Mouse (Mus musculus) olfactory bulb, adult 2 months (tissue): Measurements from ENCODE around the gene Apobec2. TPM values are rescaled to one million over a fixed set of nuclear protein-coding genes. Genes with fewer than 3 reads are reported as not detected.

Source experiments
- H3K27ac ChIP-seq: fragments of 200-500 bp; 2 replicates; pipeline ENCODE4 v1.5.1; 2012; ENCODE audit warnings: low read depth, low read length; ENCODE audit not compliant: insufficient read depth
- H3K4me1 ChIP-seq: fragments of 200-500 bp; 2 replicates; pipeline ENCODE4 v1.6.1; 2012; ENCODE audit warnings: low read length; ENCODE audit not compliant: control insufficient read depth, insufficient read depth
- H3K4me3 ChIP-seq: fragments of 200-500 bp; 2 replicates; pipeline ENCODE4 v1.5.1; 2012; ENCODE audit warnings: mild to moderate bottlenecking, low read depth, low read length, moderate library complexity; ENCODE audit not compliant: insufficient read depth
- CTCF ChIP-seq: fragments of 200-500 bp; IDR thresholded peaks from 2 replicates; pipeline ENCODE4 v1.5.1; 2012; ENCODE audit warnings: low read depth, mild to moderate bottlenecking, low read length, moderate library complexity; ENCODE audit not compliant: insufficient read depth
- POLR2A ChIP-seq: fragments of 200-500 bp; IDR thresholded peaks from 2 replicates; pipeline ENCODE4 v1.6.1; 2012; ENCODE audit warnings: mild to moderate bottlenecking, low read depth, low read length, moderate library complexity; ENCODE audit not compliant: insufficient read depth
- WGBS: fragments of 180-500 bp; shearing (Covaris S2); methylation state at CpG from one replicate; pipeline ENCODE4 v1.1.7; 2018; 5-methylcytosine and 5-hydroxymethylcytosine counted together
- polyA plus RNA-seq: library from polyadenylated mRNA; stranded (reverse); fragments of >200 nt; gene quantifications from 2 replicates; pipeline ENCODE4 v1.2.4, GENCODE M21; 2012; ENCODE audit warnings: low replicate concordance; ENCODE audit not compliant: missing spikeins, insufficient read depth, insufficient read length

Apobec2 gene
- polyA plus RNA-seq, 1 experiment = not detected

- Histone ChIP-seq H3K4me1 (peaks cover 7% of the 10 kb centered on the region), H3K4me3 (no peak overlapping the region), H3K27ac (no peak overlapping the region)
- WGBS = 92% methylated on average over 2 of the region's 2 CpGs
- TF ChIP-seq CTCF = no peak
- no peak for TF ChIP-seq POLR2A
Observed at GRCm38 (mm10) chr17:48455955-48456354, 23.2 kb upstream of the Apobec2 start.

DNA sequence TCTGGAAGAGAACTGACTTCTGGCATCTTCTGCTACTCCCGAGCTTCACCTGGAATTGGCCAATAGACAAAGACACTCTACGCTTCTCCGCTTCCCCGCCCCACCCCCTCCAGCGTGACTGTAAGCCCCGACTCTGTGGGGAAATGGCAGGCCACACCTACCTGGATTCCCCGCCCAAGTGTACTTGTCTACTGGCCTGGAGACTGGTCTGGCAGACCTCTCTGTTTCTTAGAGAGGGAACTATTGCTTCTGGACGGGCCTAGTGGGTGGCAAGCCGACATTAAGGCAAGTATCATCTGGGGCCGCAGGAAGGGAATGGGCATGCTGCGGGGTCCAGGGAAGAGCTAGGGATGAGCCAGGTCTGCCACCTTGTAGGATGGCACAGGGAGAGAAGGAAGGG, 22.0 kb upstream of the Apobec2 start, which contains the start of gene Unc5cl:
Unc5cl (plus strand) TSS at position 214 of the 400 bp plus-strand sequence.
- peaks cover 7% of the 10 kb centered on the region for H3K4me1 ChIP-seq
- H3K4me3 ChIP-seq = no peak within 1 kb of the TSS
- no peak for TF ChIP-seq CTCF
- no peak for TF ChIP-seq POLR2A
- WGBS = 74% methylated on average over 11 of the region's 11 CpGs
- no peak within 1 kb of the TSS for H3K27ac ChIP-seq

DNA sequence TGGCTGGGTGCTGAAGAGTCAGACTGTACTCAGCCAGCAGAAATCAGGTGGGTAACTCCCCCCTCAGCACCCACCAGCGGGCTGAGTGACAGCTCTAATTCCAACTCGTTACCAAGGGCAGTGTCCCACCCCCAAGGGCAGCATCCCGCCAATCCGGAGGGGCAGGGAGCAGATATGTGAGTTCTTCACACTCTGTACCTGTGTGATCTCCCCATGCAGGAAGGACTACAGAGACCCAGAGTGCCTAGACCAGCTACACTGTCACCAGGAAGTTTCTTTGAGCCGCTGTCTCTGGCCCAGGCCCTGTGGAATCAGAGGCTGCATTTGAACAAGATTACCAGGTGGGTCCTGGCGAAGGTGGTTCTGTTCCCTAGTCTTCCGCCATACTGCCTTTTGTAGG, 21.5 kb upstream of the Apobec2 start:
- Histone ChIP-seq H3K4me1 (peaks cover 7% of the 10 kb centered on the region), H3K27ac (no peak overlapping the region), H3K4me3 (no peak overlapping the region)
- TF ChIP-seq CTCF (no peak), POLR2A (no peak)
- WGBS = 71% methylated on average over 7 of the region's 7 CpGs

- 90% methylated on average over 7 of the region's 7 CpGs for WGBS
Observed at GRCm38 (mm10) chr17:48453489-48453888, 20.8 kb upstream of the Apobec2 start.

DNA sequence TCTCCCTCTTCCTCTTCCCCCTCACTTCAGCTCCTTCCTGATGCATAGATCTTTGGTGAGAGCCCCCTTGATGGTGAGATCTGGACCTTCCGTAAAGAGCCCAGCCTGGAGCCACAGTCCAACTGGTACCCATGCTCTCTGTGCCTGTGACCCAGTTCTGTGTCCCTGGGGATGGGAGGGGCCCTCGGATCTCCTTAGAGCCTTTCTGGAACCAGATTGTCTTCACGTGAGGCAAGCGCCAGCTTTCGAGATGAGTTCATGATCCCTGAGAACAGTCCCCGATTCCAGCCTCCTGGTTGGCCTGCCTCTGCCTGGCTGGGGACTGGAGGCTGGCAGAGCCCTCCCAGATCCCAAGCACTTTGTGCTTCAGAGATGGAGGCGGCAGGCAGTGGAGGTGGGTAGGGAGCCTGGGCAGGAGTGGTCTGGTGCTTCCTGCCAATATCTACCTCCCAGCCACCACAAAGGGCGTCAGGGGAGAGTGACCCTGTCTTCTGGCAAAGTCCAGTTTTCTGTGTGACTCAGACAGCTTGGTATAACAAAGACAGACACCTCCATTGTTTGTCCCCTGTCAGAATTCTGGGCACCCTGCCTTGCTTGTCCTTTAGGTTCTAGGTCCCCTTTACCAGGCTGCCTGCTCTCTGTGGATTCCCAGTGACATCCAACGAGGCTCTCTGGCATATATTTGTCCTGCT, 19.2 kb upstream of the Apobec2 start:
- Histone ChIP-seq H3K27ac (no peak overlapping the region), H3K4me1 (peaks cover 7% of the 10 kb centered on the region), H3K4me3 (no peak overlapping the region)
- TF ChIP-seq CTCF (no peak), POLR2A (no peak)
- WGBS = 73% methylated on average over 9 of the region's 9 CpGs

More at GRCm38 (mm10) chr17:48453489-48453888, 20.8 kb upstream of the Apobec2 start:
- peaks cover 7% of the 10 kb centered on the region for H3K4me1 ChIP-seq
- H3K4me3 ChIP-seq = no peak overlapping the region
- TF ChIP-seq CTCF = no peak
- no peak for TF ChIP-seq POLR2A
- no peak overlapping the region for H3K27ac ChIP-seq

GRCm38 (mm10) chr17:48451353-48451675, 18.6 kb upstream of the Apobec2 start, which contains the start of gene Tspo2:
Tspo2 (minus strand) TSS chr17:48451522.
- Histone ChIP-seq H3K27ac (no peak within 1 kb of the TSS), H3K4me1 (peaks cover 7% of the 10 kb centered on the region), H3K4me3 (no peak within 1 kb of the TSS)
- 87% methylated on average over 7 of the region's 7 CpGs for WGBS
- no peak for TF ChIP-seq CTCF

DNA sequence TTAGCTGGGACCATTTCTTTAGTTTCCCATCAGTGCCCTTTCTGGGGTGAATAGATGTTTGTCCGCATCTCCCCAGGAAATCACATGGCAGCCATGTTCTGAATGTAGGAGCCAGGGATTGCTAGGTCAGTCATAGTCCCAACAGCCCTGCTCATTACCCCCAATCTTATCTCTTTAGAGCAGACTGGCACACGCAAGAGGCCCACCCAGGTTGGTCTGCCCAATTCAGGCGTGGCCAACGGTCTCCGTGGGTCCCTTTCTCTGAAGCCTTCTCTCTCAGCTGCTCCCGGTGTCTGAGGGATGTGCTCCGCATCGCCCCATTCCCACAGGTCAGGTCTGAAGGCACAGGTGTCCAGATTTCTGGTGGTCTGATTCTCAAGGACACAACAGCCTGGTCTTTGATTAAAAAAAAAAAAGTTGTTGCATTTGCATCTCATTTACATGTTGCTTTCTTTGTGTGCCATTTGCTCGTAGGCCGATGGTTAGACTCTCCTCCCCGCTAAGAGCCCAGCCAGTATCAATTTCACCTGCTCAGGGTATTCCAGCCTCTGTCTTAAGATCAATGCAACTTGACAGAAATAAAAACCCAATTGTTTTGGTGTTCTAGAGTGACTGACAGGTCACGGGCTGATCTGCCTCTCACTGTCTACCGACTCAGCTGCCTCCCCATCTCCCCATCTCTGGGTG, 18.1 kb upstream of the Apobec2 start:
- H3K27ac ChIP-seq = no peak overlapping the region
- 88% methylated on average over 13 of the region's 13 CpGs for WGBS
- peaks cover 7% of the 10 kb centered on the region for H3K4me1 ChIP-seq
- H3K4me3 ChIP-seq = no peak overlapping the region
- TF ChIP-seq CTCF = no peak
- no peak for TF ChIP-seq POLR2A

GRCm38 (mm10) chr17:48447675-48448074, 14.9 kb upstream of the Apobec2 start:
- TF ChIP-seq POLR2A = no peak
- 66% methylated on average over 8 of the region's 8 CpGs for WGBS
- no peak overlapping the region for H3K27ac ChIP-seq
- H3K4me1 ChIP-seq = peaks cover 7% of the 10 kb centered on the region
- no peak overlapping the region for H3K4me3 ChIP-seq

DNA sequence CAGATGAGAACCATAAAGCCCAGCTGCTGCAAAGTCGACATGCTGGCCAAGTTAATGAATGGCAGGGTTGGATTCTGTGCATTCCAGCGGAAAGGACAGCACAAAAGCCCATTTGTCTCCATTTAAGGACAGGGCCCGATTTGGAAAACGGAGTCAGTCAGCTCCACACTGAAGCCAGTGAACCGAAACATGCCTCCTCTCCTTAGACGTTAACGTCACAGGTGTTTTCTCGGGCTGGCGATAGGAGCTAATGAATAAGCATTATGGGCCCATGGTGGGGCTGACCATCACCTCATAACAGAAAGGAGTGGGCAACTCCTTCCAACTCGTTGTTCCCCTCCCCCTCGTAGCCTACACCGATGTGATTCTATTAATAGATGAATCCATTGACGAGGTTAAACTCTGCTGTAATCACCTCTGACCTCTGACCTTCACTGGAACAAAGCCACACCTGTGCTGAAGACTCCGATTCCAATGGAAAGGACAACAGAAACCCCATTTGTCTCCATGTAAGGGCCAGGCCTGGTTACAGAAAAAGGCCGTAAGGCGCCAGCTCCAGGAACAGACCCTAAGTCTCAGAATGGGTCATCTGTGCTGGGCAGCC, 10.9 kb upstream of the Apobec2 start:
- H3K4me1 ChIP-seq = no peaks in the 10 kb centered on the region
- H3K27ac ChIP-seq = no peak overlapping the region
- TF ChIP-seq POLR2A (no peak), CTCF (no peak)
- 63% methylated on average over 16 of the region's 16 CpGs for WGBS
- H3K4me3 ChIP-seq = no peak overlapping the region
